Mouse (Mus musculus) embryo, embryonic 10 days (tissue): Measurements from ENCODE around the gene Pkd1.

Experiments
- DNase-seq: peaks from one replicate; pipeline ENCODE4 v3.0.0-alpha.2; 2015; ENCODE audit warnings: low spot score

The Pkd1 gene

DNA sequence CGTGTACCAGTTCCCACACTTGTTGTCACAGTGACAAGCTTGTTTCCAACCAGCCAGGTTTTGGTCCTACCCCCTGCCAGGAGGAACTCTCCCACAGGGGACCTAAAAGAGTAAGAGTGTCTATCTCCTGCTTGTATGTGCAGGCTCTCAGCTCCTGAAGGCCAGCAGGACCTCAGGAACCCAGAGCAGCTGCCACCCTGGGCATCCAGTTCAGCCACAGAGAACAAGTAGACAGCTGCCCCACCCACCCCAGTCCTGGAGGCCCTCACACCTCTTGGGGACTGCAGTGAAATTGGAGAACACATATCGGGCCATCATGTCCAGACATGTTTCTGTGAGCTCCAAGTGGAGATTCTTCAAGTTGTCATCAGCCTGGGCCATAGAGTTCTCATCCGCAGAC is 54.9 kb downstream of the Pkd1 start:
- no peak for DNase-seq

DNA sequence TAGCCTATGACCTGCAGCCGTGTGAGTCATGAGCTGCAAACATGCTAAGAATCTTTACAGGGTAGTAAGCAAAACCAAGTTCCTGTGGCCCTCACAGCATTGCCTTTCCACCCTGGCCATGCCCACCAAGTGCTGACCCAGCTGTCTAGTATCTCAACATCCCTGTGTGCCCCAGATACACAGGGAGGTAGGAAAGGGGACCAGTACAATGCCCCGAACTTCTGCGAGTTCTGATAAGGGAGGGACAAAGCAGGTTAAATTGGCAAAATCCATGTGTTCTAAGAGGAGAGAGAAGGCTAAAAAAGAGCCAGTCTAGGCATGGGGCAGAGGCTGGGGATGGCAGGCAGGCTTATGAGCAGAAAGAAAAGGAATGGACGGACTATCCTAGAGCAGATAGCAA is 58.7 kb downstream of the Pkd1 start:
- DNase-seq = no peak

DNA sequence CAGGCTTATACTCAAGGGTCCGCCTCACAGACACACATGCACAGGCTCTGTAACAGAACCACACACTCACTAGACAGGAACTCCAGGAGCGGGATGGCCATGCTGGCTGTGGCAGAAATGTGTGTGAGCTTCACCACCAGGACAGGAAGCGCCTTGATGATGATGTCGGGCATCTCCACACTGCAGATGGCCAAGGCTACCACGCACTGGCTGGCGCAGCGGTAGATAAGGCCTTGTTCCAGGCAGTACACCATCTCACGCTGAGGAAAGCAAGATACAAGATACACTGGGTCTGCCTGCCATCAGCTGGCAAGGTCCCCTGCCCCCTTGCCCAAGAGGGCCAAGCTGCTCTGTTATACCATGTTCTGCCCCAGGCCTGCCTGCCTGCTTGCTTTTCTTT is 59.2 kb downstream of the Pkd1 start:
- no peak for DNase-seq

DNA sequence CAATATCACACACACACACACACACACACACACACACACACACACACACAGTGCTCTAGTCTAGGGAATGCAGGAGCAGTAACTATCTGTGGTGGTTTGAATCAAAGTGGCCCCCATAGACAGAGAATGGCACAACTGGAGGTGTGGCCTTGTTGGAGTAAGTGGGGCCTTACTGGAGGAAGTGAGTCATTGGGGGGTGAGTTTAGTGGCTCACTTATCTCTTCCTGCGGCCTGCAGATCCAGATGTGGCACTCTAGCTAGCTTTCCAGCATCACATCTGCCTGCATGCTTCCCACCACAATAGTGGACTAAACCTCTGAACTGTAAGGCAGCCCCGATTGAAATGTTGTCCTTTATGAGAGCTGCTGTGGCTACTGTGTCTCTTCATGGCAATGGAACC is 61.1 kb downstream of the Pkd1 start:
- DNase-seq = no peak

DNA sequence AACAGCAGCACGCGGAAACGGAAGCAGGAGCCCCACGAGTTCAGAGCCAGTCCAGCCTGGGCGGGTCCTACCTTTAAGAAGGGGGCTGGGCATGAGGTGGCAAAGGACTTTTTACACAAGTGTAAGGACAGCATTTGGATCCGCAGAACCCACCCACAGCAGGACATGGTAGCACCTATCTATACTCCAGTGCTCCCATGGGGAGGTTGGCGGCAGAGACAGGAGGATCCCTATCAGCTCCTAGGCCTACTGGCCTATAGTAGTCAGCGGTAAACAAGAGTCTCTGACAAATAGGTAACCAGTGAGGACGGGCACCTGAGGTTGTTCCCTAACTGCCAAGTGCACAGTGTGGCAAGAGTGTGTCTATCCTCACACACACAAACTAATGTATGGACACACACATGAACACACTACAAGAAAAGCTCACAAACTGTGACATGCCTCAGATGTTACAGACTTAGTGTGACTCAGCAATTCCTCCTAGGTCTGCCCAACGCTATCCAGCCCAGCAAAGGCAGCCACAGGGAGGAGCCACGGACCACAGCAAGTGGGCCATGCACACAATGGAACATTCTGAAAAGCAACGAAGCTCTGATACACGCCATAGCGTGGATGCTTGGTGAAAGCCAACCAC is 68.0 kb downstream of the Pkd1 start:
- DNase-seq = no peak

DNA sequence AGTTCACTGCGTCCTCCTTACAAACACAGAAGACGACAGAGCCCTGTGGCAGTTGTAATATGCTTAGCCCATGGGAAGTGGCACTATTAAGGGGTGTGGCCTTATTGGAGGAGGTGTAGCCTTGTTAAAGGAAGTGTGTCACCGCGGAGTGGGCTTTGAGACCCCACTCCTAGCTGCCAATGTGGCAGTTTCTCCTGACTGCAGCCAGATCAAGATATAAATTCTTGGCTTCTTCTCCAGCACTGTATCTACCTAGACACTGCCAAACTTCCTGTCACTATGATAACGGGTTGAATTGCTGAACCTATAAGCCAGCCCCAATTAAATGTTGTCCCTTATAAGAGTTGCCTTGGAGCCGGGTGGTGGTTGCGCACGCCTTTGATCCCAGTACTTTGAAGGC is 75.8 kb downstream of the Pkd1 start:
- DNase-seq = no peak

DNA sequence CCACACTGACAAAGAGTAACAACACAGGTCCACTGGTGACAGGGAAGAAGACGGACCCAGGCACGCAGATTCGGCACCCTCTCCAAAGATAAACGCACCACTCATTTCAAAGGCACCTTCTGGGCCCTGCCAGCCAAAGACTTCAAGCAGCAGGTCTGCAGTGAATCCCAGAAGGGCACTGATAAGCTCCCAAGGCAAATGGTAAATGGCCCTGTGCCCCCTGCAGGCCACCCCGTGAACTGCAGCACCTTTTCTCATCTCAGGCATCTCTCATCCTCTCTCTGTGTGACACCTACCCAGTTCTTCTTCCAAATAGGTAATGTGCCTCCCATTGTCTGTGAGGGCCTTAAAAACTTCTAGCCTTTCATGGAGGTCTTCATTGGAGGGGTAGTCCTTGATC is 79.0 kb downstream of the Pkd1 start:
- peak; percentile 81 for DNase-seq

DNA sequence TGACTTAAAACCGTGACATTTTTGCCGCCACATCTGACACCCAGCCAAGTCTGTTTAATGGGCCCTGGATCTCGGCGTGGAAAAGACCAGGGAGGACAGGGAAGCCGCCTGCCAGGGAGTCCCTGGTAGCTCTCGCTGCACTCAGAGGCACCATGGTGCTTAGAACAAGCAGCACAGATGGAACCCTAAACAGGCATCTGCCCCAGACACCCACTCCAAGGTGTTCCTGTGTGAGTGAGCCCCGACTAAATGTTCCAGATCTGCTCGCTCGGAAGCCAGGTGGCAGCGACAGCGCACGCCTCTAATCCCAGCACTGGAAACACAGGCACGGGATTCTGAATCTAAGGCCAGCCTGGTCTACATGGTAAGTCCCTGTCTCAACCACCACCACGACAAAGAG is 80.4 kb downstream of the Pkd1 start:
- DNase-seq = no peak

DNA sequence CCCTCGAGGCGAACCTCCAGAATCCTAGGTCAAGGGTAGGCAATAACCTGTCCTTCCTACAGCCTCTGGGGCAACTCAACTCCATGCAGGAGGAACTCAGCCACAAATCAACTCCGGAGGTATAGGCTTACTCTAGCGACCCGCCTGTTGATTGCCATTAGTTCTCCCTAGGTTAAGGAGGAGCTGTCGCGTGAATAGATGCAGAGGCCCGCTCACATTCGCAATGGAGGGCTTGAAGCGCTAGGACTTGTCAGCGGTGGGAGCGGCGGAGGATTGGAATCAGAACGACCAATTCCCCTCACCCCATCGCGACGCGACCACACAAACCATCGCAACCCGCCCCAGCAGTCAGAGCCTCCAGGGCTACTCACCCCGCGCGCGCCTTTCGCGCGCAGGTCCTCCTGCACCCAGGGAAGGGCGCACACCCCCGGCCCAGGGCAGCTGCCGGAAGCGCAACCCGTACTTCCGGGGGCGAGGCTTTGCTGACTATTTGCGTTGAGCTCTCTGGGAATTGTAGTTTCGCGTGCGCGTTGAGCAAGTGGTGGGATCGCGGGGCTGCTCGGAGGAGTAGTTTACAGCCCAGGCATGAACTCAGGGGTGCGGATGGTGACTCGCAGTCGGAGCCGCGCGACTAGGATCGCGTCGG is 82.7 kb downstream of the Pkd1 start, which contains the start of the genes Tsc2 and Nthl1:
Gene Tsc2, minus strand, starts transcription at position 464 of the 646 bp plus-strand sequence.
Gene Nthl1, plus strand, starts transcription at position 514 of the 646 bp plus-strand sequence.
- DNase-seq = peak; percentile 97

DNA sequence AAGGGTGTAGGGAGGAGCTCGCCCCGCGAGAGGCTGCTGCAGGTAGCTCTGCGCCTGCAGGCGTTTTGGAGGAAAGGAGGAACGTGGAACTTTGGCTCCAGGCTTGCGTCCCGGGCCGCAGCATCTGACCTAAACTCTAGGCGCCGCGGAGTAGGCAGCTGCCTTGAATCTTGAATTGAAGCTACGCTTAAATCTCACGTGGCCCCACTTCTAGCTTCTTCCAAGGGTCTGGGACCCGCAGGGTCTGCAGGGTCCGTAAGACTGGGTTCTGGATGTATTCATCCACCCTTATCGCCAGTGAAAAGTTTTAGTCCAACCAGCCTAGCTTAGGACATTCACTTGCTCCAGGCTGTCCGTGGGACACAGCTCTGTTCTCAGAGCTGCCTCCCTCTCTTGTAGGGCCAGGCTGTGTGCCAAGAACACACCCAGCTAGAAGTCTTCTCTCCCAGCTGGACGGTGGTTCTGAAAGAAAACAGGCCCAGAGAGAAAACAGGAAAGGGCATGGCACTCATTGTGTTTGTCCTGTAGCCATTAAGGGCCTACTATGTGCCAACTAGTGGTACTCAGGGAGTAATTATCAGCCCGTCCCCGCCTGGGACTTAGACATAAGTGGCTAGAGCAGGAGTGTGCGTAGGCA is 83.3 kb downstream of the Pkd1 start:
- no peak for DNase-seq

DNA sequence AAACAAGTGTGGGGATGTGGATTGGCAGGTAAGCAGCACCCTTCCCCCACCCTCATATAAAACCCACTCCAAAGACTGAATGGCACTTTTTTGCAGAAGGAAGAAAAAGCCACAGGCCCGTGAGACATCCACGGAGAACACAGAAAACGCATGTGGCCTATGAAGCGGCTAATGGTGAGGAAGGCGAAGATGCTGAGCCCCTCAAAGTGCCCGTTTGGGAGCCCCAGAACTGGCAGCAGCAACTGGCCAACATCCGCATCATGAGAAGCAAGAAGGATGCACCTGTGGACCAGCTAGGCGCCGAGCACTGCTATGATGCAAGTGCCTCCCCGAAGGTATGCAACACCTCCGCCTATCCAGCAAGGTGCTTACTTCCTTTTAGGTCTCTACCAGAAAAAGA is 84.2 kb downstream of the Pkd1 start:
- no peak for DNase-seq

DNA sequence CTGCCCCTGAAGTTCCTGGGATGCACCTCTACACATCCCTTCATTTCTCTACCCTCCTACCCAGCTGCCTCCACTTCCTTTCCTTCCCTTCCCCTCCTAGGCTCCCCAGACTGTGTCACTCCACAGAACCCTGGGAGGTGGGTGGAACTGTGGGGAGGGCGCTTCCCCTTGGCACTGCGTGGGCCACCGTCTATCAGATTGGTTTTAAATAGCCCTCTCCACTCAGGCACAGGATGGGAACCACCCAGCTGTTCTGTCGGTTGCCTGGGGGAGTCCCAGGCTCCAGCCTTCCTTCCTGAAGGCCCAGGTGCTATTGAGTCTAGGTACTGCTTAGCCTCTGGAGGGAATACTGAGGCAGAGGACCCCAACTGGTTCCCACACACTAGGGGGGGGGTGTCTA is 85.4 kb downstream of the Pkd1 start:
- DNase-seq = no peak

DNA sequence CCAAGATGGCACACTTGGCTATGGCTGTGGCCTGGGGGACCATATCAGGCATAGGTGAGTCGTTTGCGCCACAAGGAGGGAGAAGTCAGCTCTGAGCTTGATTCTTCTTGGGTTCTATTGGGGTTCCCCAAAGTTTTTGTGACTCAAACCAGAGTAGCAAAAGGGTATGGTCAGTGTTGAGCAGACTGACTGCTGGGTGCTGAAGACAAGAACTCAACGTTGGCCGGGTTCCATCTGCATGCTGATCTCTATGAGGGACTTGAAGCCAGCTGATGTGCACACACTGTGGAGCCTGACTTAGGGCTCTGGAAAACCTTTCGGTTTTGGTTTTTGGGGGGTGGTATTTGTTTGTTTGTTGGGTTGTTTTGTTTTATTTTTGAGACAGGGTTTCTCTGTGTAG is 86.1 kb downstream of the Pkd1 start:
- no peak for DNase-seq

DNA sequence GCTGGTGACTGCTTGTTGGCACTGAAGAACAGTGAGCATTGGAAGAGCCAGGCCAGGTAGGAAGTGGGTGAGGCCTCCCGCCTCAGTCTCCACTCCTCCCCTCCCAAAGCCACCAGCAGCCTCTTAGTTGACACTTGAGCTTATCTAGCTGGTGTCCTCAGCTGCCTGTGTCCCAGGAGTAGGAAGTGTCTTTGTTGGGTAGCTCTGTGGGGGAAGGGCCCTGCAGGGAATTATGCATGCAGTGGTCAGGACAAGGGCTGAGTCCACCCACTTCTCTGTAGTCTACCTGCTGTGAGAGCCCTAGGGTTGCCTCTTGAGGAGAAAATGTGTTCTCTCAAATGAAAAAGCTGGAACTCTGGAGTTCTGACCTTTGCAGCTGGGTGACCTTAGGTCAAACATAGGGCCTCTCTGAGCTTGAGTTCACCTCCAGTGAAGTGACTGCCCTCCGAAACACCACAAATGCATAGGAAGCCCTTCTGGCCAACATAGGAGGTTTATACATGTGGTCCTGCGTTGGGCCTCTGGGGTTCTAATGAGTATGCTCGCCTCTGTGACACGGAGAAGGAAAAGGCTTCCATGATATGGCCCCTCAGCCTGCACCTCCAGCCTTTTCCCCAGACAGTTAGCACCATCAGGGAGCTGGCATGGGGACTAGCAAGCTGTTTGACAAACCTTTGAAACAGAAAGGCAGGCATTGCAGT is 87.3 kb downstream of the Pkd1 start:
- no peak for DNase-seq

DNA sequence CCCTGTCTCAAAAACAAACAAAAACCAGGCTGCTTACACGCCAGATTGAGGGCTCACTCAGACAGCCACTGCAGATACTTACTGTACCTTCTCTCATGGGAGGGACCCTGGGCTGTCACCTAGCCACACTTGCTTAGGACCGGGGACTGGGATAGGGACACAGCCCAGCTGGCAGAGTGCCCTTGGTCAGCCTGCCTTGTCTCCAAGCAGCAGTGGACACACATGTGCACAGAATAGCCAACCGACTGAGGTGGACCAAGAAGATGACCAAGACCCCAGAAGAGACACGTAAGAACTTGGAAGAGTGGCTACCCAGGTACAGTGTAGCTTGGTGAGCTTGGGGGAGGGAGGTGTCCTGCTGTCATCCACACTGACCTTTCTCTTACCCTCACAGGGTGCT is 88.6 kb downstream of the Pkd1 start:
- no peak for DNase-seq

DNA sequence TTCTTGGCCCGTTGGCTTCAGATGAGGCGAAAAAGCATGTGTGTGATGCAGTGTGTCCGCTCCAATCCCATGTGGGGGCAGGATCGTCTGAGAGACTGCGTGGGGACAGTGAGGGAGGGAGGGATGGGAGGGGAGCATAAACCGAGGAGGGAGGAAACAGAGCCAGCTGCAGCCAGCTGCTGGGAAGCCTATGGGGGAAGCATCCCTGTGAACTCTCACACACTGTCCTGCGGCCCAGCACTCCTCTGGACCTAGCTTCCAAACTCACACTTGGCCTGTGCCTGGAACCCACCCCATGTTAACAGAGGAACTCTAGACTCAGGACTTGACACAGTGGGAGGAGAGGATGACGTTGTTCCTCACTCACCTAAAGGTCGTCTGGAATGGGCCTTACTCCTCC is 89.2 kb downstream of the Pkd1 start:
- no peak for DNase-seq

DNA sequence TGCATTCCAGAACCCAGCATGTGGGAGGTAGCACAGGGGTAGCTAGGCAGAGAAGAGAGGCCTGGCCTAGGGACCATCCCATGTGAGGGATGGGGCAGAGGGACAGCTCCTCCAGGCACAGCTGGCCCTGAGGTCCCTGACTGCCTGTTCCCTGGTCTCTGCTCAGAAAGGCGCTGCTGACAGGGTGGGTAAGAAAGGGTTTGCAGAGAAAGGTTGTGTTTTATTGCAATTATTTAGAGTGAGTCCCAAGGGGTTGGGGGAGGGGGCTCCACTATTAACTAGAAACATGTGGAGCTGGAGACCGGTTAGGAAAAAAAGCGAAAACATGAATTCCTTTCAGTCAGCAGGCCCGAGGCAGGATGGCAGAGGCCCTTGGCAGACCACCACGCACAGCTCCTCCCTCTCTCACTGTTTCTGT is 89.9 kb downstream of the Pkd1 start:
- DNase-seq = peak; percentile 18

DNA sequence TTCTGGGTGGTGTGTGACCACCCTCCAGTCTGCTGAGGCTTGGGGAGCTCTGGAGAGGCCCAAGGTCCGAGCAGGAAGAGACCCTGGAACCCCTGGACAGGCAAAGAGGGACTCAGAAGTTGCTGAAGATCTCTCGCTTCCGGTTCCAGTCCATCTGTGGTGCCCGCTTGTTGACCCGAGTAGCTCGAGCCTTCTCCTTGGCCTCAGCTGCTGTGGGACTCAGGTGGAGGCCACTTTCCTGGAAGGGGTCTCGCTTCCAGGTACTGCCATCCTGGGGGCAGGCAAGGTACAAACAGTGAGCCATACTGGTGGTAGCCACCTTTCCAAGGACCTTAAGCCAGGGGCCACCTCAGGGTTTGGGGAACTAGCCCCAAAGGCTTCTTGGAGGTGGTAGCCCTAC is 90.5 kb downstream of the Pkd1 start:
- DNase-seq = no peak

DNA sequence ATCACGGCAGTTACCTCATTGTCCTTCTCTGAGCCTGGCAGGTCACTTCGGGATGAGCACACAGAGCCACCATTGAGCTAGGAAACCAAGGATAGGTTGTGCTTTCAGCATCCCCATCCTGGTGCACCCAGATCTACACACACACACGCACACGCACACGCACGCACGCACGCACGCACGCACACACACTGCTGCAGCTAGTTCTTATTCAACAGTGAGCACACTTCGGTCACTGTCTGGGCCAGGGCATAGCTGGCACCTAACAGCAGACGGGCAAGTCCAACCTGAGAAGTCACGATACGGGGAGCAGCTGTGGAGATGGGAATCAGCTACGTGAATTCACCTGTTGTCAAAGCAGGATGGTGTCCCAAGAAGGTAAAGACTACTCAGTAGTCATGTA is 90.9 kb downstream of the Pkd1 start:
- DNase-seq = no peak

DNA sequence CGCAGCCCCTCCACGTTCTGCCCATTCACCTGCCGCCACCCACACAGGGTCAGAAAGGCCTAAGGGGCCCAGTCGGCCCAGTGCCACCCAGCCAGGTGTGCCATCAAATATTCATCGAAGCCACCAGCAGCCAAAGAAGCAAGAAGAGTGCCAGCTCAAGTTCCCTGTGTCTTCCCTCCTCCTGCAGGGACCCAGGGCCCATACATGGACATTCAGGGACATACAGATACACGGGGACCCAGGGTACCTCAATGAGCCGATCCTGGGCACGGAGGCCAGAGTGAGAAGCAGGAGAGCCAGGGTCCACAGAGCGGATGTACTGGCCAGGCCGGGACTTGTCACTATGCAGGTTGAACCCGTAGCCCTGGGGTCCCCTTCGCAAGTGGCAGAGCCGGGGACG is 92.3 kb downstream of the Pkd1 start:
- no peak for DNase-seq

DNA sequence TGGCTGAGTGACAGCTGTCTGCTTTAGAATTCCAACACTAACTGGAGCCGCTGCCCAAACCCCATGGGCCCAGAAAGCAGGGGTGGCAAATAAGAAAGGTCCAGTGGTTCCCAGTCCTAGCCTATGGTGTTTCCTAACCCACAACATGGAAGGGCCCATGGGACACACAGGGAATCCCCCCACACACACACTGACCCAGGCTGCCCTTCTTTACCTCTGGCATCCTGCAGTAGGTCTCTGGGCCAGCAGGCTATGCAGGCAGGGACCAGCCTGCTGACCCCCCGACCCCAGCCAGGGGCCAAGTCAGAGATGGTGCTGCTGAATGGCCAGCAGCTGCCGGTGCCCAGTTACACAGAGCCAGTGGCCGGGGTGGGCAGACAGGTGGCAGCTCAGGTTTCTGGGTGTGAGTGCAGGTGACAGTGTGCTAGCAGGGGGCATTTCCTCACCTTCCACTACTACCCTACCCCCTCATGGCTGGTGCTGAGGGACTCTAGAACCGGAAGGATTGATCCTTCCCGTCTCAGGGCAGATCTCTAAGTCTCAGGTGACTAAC is 93.2 kb downstream of the Pkd1 start:
- DNase-seq = no peak

DNA sequence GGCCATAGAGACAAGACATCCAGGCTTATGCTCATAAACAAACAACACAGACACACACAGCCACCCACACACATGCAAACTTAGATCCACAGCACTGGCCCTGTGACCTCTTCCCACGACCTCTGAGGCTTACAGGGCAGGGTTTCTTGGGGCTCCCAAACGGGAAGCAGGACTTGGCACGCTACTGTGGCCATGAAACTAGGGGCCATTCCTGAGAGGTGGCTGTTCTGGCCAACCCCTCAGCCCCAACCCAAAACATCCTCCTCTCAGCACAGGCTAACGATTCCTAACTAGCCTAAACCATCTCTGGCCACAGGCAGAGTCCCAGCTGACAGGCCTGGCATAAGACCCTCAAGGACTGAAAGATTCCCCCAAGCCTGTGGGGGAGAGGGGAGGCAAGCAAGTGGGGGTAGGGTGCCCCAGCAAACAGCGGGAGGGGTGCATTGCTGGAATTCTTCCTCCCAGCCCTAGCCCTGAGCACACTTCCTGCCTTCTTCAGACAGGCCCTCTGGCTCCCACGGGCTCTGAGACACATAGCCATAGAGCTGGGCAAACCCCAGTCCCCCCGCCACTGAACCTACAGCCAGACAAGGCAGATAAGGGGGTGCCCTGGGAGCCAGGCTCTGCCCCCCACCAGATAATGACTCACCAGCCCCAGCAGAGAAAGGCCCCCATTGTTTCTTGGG is 94.5 kb downstream of the Pkd1 start:
- peak; percentile 29 for DNase-seq
